Mouse (Mus musculus) G1E (cell line): ENCODE measurements around the gene Plekhg1. TPM values are rescaled to one million over a fixed set of nuclear protein-coding genes. Genes with fewer than 3 reads are reported as not detected.

Experiments used
- ATAC-seq: 2 replicates; pipeline ENCODE4 v1.8.0; 2016; ENCODE audit warnings: mild to moderate bottlenecking; ENCODE audit not compliant: insufficient number of reproducible peaks, poor library complexity, low FRiP score, severe bottlenecking; ENCODE audit errors: extremely low read depth
- DNase-seq: peaks from one replicate; pipeline ENCODE4 v3.0.0; 2012; ENCODE audit warnings: low spot score
- H3K27me3 ChIP-seq: 2 replicates; pipeline ENCODE4 v1.6.1; 2012; ENCODE audit warnings: mild to moderate bottlenecking, low read length, inconsistent platforms; ENCODE audit not compliant: insufficient read depth
- H3K36me3 ChIP-seq: replicated peaks from 2 replicates; pipeline ENCODE3; 2012; ENCODE audit warnings: mild to moderate bottlenecking, inconsistent platforms
- H3K4me1 ChIP-seq: 2 replicates; pipeline ENCODE4 v1.6.1; 2012; ENCODE audit warnings: low read depth, low read length, inconsistent platforms, mixed read lengths; ENCODE audit not compliant: insufficient read depth
- H3K4me3 ChIP-seq: 2 replicates; pipeline ENCODE4 v1.5.1; 2012; ENCODE audit warnings: low read depth, mild to moderate bottlenecking, inconsistent platforms, low read length, moderate library complexity, mixed read lengths
- H3K9me3 ChIP-seq: replicated peaks from 2 replicates; pipeline ENCODE4 v1.6.1; 2012; ENCODE audit warnings: inconsistent platforms
- CTCF ChIP-seq: IDR thresholded peaks from 2 replicates; pipeline ENCODE4 v1.5.1; 2012; ENCODE audit warnings: low read depth, low read length, inconsistent platforms, mixed read lengths
- GATA1 ChIP-seq: IDR thresholded peaks from 2 replicates; pipeline ENCODE4 v1.6.1; 2012; ENCODE audit warnings: borderline replicate concordance, low read length, inconsistent platforms, mixed read lengths
- GATA2 ChIP-seq: IDR thresholded peaks from 2 replicates; pipeline ENCODE4 v1.6.1; 2012; ENCODE audit warnings: low read depth, low read length, inconsistent platforms, borderline replicate concordance
- POLR2AphosphoS5 ChIP-seq: IDR thresholded peaks from 2 replicates; pipeline ENCODE4 v1.6.1; 2012; ENCODE audit warnings: low read depth, low read length, inconsistent platforms; ENCODE audit not compliant: insufficient replicate concordance
- TAL1 ChIP-seq: conservative IDR thresholded peaks from 2 replicates; pipeline ENCODE4 v1.6.1; 2012; ENCODE audit warnings: low read depth, low read length, inconsistent platforms, mixed read lengths
- polyA plus RNA-seq: library from polyadenylated mRNA; stranded (reverse); fragments of >175 nt; gene quantifications from 2 replicates; pipeline ENCODE4 v1.2.3, GENCODE M21; 2012
- total RNA-seq, 2 experiments: library from RNA; stranded (forward) in 1 of 2; stranded (reverse) in 1 of 2; fragments of 200-1000 nt in 1 of 2; fragments of >200 nt in 1 of 2; fragmentation: Nextera tagmentation in 1 of 2; gene quantifications; 2 replicates each; pipeline ENCODE4 v1.2.3; 2014 to 2017

Gene Plekhg1
- total and polyA plus RNA-seq, 3 experiments, result 0.15 to 1.8 (median 1.6) TPM

DNA sequence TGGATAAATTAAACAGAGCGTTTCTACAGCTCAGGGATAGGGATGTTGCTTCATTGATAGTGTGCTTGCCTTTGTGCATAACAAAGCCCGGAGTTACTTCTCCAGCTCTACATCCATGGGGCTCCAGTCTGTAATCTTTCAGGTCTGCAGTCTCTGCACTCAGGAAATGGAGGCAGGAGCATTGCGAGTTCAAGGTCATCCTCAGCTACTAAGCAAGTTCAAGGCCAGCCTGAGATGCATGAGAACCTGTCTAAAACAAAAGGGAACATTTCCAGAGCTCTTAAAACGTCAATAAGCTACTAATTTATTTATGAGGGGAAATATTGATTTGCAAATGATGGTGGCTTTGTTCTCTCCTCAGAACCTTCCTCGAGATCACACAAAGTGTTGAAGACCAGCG is 209.1 kb downstream of the Plekhg1 start:
- H3K27me3 ChIP-seq, result peaks cover 12% of the 10 kb centered on the region
- DNase-seq, result no peak
- TF ChIP-seq CTCF (no peak), TAL1 (no peak), GATA2 (no peak), POLR2AphosphoS5 (no peak), GATA1 (no peak)
- no peaks in the 10 kb centered on the region for H3K4me1 ChIP-seq
- H3K9me3 ChIP-seq, result no peaks in the 10 kb centered on the region
- no peak for ATAC-seq
- H3K36me3 ChIP-seq, result no peaks in the 10 kb centered on the region
- H3K4me3 ChIP-seq, result no peak overlapping the region

DNA sequence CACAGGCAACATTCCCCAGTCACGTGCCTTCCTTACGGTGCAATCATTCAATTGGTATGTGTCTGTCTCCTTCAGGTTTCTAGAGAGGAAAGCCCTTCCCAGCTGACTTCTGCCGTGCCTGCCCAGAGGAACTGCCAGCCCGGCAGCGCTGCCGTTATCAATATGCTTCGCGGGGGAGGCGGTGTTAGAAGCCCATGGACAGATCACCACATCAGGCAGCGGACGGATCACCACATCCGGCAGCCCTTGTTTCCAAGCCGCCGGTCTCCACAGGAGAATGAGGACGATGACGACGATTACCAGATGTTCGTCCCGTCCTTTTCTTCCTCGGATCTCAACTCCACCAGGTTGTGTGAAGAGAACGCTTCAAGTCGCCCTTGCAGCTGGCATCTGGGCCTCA is 216.3 kb downstream of the Plekhg1 start:
- Histone ChIP-seq H3K36me3 (no peaks in the 10 kb centered on the region), H3K4me3 (no peak overlapping the region), H3K9me3 (no peaks in the 10 kb centered on the region), H3K4me1 (no peaks in the 10 kb centered on the region), H3K27me3 (peaks cover 21% of the 10 kb centered on the region)
- no peak for ATAC-seq
- no peak for TF ChIP-seq CTCF
- no peak for TF ChIP-seq GATA1
- TF ChIP-seq TAL1, result no peak
- TF ChIP-seq POLR2AphosphoS5, result no peak
- TF ChIP-seq GATA2, result no peak
- no peak for DNase-seq

DNA sequence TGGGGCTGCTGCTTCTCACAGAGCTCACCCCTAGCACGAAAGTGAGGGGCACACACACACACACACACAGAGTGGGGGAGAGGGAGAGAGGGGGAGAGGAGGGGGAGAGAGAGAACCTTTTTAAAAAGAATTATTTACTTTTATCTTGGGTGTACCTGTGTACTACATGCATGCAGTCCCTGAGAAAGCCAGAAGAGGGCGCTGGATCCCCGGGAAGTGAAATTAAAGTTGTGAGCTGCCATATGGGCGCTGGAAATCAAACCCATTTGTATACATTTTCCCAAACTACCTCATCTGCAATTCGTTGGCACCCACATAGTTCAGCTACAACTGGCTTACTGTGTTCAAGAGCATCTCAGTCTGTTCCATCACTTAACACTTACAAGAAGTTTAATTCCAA is 218.4 kb downstream of the Plekhg1 start:
- TF ChIP-seq TAL1 (no peak), GATA1 (no peak), GATA2 (no peak), POLR2AphosphoS5 (no peak), CTCF (no peak)
- Histone ChIP-seq H3K4me1 (no peaks in the 10 kb centered on the region), H3K36me3 (no peaks in the 10 kb centered on the region), H3K4me3 (no peak overlapping the region), H3K9me3 (no peaks in the 10 kb centered on the region), H3K27me3 (peaks cover 23% of the 10 kb centered on the region)
- ATAC-seq (no peak), DNase-seq (no peak)

DNA sequence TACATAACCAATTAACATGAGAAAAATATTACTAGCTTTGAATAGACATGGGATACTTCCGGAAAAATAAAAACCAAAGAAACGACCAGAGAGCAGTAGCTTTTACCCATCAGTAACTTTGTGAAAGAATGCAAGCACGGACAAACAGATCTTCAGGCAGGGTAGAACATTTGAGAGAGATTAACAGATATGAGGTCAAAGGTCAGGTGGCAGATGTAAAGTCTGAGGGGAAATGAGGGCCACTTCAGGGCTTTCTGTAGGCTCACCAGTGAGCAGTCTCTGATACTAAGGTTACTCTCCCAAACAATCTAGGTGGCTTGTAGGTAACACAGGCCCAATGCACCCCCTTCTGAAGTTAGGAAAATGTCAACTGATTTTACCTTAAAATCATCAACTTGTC is 228.9 kb downstream of the Plekhg1 start:
- Histone ChIP-seq H3K36me3 (peaks cover 15% of the 10 kb centered on the region), H3K9me3 (no peaks in the 10 kb centered on the region), H3K4me1 (peaks cover 21% of the 10 kb centered on the region), H3K4me3 (no peak overlapping the region), H3K27me3 (peaks cover 4% of the 10 kb centered on the region; the same call in 1 of the 2 replicates)
- ATAC-seq (no peak), DNase-seq (no peak)
- no peak for TF ChIP-seq GATA2
- TF ChIP-seq GATA1, result no peak

DNA sequence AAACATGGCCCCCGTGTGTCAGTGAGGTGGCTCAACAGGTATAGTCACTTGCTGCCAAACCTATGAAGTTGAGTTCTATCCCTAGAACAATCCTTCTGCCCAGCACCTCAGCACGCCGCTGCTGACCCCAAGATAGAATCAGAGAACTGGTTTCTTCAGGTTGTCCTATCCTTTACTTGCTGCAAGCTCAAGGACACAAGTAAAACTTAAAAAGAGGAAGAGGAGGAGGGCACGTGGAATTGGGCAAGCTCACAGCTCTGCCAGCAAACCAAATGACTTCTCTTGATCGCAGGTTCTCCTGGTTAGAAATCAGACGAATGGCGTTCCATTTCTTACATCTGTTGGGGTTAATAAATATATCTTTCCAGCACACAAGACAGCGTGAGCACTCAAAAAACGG is 232.1 kb downstream of the Plekhg1 start:
- peaks cover 36% of the 10 kb centered on the region for H3K36me3 ChIP-seq
- ATAC-seq (no peak), DNase-seq (no peak)
- no peaks in the 10 kb centered on the region for H3K9me3 ChIP-seq
- TF ChIP-seq POLR2AphosphoS5 (no peak; the same call in 1 of the 2 replicates), GATA1 (no peak), CTCF (no peak), GATA2 (no peak), TAL1 (no peak)
- peaks cover 51% of the 10 kb centered on the region for H3K4me1 ChIP-seq
- peak overlapping the region; percentile 96; the same call in 1 of the 2 replicates for H3K4me3 ChIP-seq
- H3K27me3 ChIP-seq, result no peaks in the 10 kb centered on the region

DNA sequence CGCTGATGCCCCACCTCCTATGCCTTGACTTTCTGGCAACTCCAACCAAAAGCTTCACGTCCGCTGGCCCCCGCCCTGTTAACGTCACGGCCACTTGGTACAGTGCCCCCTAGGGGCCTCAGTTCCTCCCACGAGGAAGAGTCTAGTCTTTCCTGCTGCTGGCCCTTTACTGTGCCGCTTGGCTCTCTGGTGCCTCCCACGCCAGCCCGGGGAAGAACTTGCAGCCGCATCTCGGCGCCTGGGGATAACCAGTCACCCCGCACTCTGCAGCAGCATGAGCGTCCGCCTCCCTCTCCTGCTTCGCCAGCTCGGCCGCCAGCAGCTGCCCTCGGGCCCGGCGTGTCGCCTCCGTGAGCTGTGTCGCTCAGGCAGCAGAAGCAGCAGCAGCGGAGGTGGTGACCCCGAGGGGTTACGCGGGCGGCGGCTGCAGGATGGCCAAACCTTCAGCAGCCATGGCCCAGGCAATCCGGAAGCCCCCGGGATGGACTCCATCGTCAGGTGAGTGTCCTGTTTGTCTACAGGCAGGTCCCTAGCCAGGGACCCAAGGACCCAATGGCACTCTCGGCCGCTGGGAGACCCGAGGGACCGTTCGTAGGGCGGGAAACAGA is 232.9 kb downstream of the Plekhg1 start, which contains the start of gene Mthfd1l:
Gene Mthfd1l, plus strand, starts transcription at position 138 of the 608 bp plus-strand sequence.
- Histone ChIP-seq H3K27me3 (no peaks in the 10 kb centered on the region), H3K4me1 (peaks cover 51% of the 10 kb centered on the region), H3K4me3 (peak within 1 kb of the TSS; percentile 96), H3K9me3 (no peaks in the 10 kb centered on the region), H3K36me3 (peaks cover 45% of the 10 kb centered on the region)
- DNase-seq (peak; percentile 91), ATAC-seq (peak; percentile 71)
- TF ChIP-seq CTCF (peak; percentile 58; the same call in 1 of the 2 replicates), POLR2AphosphoS5 (no peak; the same call in 1 of the 2 replicates)
